Mouse (Mus musculus): ENCODE measurements around the gene Ltbp3. TPM values are rescaled to one million over a fixed set of nuclear protein-coding genes. Genes with fewer than 3 reads are reported as not detected.
A peak's percentile ranks its signal among the peaks of the same experiment; 100 is the strongest.

Gene Ltbp3
- polyA plus RNA-seq, 1 experiment from 2014 or later, result 4.6 TPM

- no peaks in the 10 kb centered on the region for H3K9me3 ChIP-seq (replicated peaks; ENCODE audit: control insufficient read depth, low read length)
- peaks cover 55% of the 10 kb centered on the region for H3K36me3 ChIP-seq (ENCODE audit: control insufficient read depth, insufficient read depth)
- H3K4me3 ChIP-seq (ENCODE audit: low read depth, low read length), result peak overlapping the region; percentile 73
- H3K4me2 ChIP-seq (ENCODE audit: low read depth, low read length), result peak overlapping the region; percentile 51
- peaks cover 37% of the 10 kb centered on the region for H3K4me1 ChIP-seq (ENCODE audit: control insufficient read depth, low read depth, low read length)
- peak; percentile 12 for ATAC-seq (ENCODE audit: low read depth)
- H3K27me3 ChIP-seq (ENCODE audit: control insufficient read depth, insufficient read depth, low read depth, low read length), result no peaks in the 10 kb centered on the region
- peak overlapping the region; percentile 90 for H3K27ac ChIP-seq (ENCODE audit: low read length)
- peak overlapping the region; percentile 68 for H3K9ac ChIP-seq (ENCODE audit: low read depth, low read length)
- WGBS (ENCODE audit: insufficient replicate concordance), result under 1% methylated on average over 7 of the region's 7 CpGs
Observed at GRCm38 (mm10) chr19:5798700-5799479, 58.2 kb downstream of the Ltbp3 start.

- Histone ChIP-seq H3K4me3 (ENCODE audit: low read depth, low read length) (peak overlapping the region; percentile 73), H3K9me3 (replicated peaks; ENCODE audit: control insufficient read depth, low read length) (no peaks in the 10 kb centered on the region), H3K4me1 (ENCODE audit: control insufficient read depth, low read depth, low read length) (peaks cover 43% of the 10 kb centered on the region), H3K4me2 (ENCODE audit: low read depth, low read length) (peak overlapping the region; percentile 69), H3K9ac (ENCODE audit: low read depth, low read length) (peak overlapping the region; percentile 83), H3K27me3 (ENCODE audit: control insufficient read depth, insufficient read depth, low read depth, low read length) (no peaks in the 10 kb centered on the region), H3K27ac (ENCODE audit: low read length) (peak overlapping the region; percentile 94), H3K36me3 (ENCODE audit: control insufficient read depth, insufficient read depth) (peaks cover 55% of the 10 kb centered on the region)
- 1% methylated on average over 10 of the region's 10 CpGs for WGBS (ENCODE audit: insufficient replicate concordance)
- no peak for ATAC-seq (ENCODE audit: low read depth)
Observed at GRCm38 (mm10) chr19:5799566-5800349, 59.1 kb downstream of the Ltbp3 start.

- Histone ChIP-seq H3K27ac (ENCODE audit: low read length) (peak overlapping the region; percentile 94), H3K36me3 (ENCODE audit: control insufficient read depth, insufficient read depth) (peaks cover 51% of the 10 kb centered on the region), H3K4me3 (ENCODE audit: low read depth, low read length) (peak overlapping the region; percentile 73), H3K9me3 (replicated peaks; ENCODE audit: control insufficient read depth, low read length) (no peaks in the 10 kb centered on the region), H3K4me2 (ENCODE audit: low read depth, low read length) (peak overlapping the region; percentile 69), H3K27me3 (ENCODE audit: control insufficient read depth, insufficient read depth, low read depth, low read length) (no peaks in the 10 kb centered on the region), H3K4me1 (ENCODE audit: control insufficient read depth, low read depth, low read length) (peaks cover 42% of the 10 kb centered on the region), H3K9ac (ENCODE audit: low read depth, low read length) (peak overlapping the region; percentile 83)
- ATAC-seq (ENCODE audit: low read depth), result no peak
- WGBS (ENCODE audit: insufficient replicate concordance), result 0% methylated on average over 2 of the region's 2 CpGs
Observed at GRCm38 (mm10) chr19:5800350-5800631, 59.6 kb downstream of the Ltbp3 start.

GRCm38 (mm10) chr19:5800632-5801431 lies 60.1 kb downstream of the Ltbp3 start:
- peaks cover 45% of the 10 kb centered on the region for H3K36me3 ChIP-seq (ENCODE audit: control insufficient read depth, insufficient read depth)
- ATAC-seq (ENCODE audit: low read depth), result no peak
- peak overlapping the region; percentile 94 for H3K27ac ChIP-seq (ENCODE audit: low read length)
- no peaks in the 10 kb centered on the region for H3K9me3 ChIP-seq (replicated peaks; ENCODE audit: control insufficient read depth, low read length)
- 0% methylated on average over 19 of the region's 19 CpGs for WGBS (ENCODE audit: insufficient replicate concordance)
- peak overlapping the region; percentile 73 for H3K4me3 ChIP-seq (ENCODE audit: low read depth, low read length)
- no peaks in the 10 kb centered on the region for H3K27me3 ChIP-seq (ENCODE audit: control insufficient read depth, insufficient read depth, low read depth, low read length)
- H3K9ac ChIP-seq (ENCODE audit: low read depth, low read length), result peak overlapping the region; percentile 83
- peak overlapping the region; percentile 69 for H3K4me2 ChIP-seq (ENCODE audit: low read depth, low read length)
- H3K4me1 ChIP-seq (ENCODE audit: control insufficient read depth, low read depth, low read length), result peaks cover 40% of the 10 kb centered on the region

- peak overlapping the region; percentile 73 for H3K4me3 ChIP-seq (ENCODE audit: low read depth, low read length)
- 1% methylated on average over 3 of the region's 3 CpGs for WGBS (ENCODE audit: insufficient replicate concordance)
- peak overlapping the region; percentile 94 for H3K27ac ChIP-seq (ENCODE audit: low read length)
- H3K27me3 ChIP-seq (ENCODE audit: control insufficient read depth, insufficient read depth, low read depth, low read length), result no peaks in the 10 kb centered on the region
- peak overlapping the region; percentile 83 for H3K9ac ChIP-seq (ENCODE audit: low read depth, low read length)
- H3K9me3 ChIP-seq (replicated peaks; ENCODE audit: control insufficient read depth, low read length), result no peaks in the 10 kb centered on the region
- peak overlapping the region; percentile 69 for H3K4me2 ChIP-seq (ENCODE audit: low read depth, low read length)
- no peak for ATAC-seq (ENCODE audit: low read depth)
- H3K36me3 ChIP-seq (ENCODE audit: control insufficient read depth, insufficient read depth), result peaks cover 39% of the 10 kb centered on the region
- H3K4me1 ChIP-seq (ENCODE audit: control insufficient read depth, low read depth, low read length), result peaks cover 40% of the 10 kb centered on the region
Observed at GRCm38 (mm10) chr19:5801432-5801964, 60.8 kb downstream of the Ltbp3 start.

GRCm38 (mm10) chr19:5802011-5802786 lies 61.5 kb downstream of the Ltbp3 start:
- H3K9me3 ChIP-seq (replicated peaks; ENCODE audit: control insufficient read depth, low read length), result no peaks in the 10 kb centered on the region
- peaks cover 32% of the 10 kb centered on the region for H3K36me3 ChIP-seq (ENCODE audit: control insufficient read depth, insufficient read depth)
- H3K4me1 ChIP-seq (ENCODE audit: control insufficient read depth, low read depth, low read length), result peaks cover 40% of the 10 kb centered on the region
- ATAC-seq (ENCODE audit: low read depth), result peak; percentile 23
- peak overlapping the region; percentile 99 for H3K27ac ChIP-seq (ENCODE audit: low read length)
- peak overlapping the region; percentile 73 for H3K4me3 ChIP-seq (ENCODE audit: low read depth, low read length)
- under 1% methylated on average over 25 of the region's 25 CpGs for WGBS (ENCODE audit: insufficient replicate concordance)
- H3K27me3 ChIP-seq (ENCODE audit: control insufficient read depth, insufficient read depth, low read depth, low read length), result no peaks in the 10 kb centered on the region
- peak overlapping the region; percentile 85 for H3K4me2 ChIP-seq (ENCODE audit: low read depth, low read length)
- H3K9ac ChIP-seq (ENCODE audit: low read depth, low read length), result peak overlapping the region; percentile 91

- Histone ChIP-seq H3K9ac (ENCODE audit: low read depth, low read length) (peak overlapping the region; percentile 91), H3K4me3 (ENCODE audit: low read depth, low read length) (peak overlapping the region; percentile 73), H3K4me1 (ENCODE audit: control insufficient read depth, low read depth, low read length) (peaks cover 38% of the 10 kb centered on the region), H3K4me2 (ENCODE audit: low read depth, low read length) (peak overlapping the region; percentile 85), H3K36me3 (ENCODE audit: control insufficient read depth, insufficient read depth) (peaks cover 27% of the 10 kb centered on the region), H3K27ac (ENCODE audit: low read length) (peak overlapping the region; percentile 99), H3K9me3 (replicated peaks; ENCODE audit: control insufficient read depth, low read length) (no peaks in the 10 kb centered on the region), H3K27me3 (ENCODE audit: control insufficient read depth, insufficient read depth, low read depth, low read length) (no peaks in the 10 kb centered on the region)
- WGBS (ENCODE audit: insufficient replicate concordance), result under 1% methylated on average over 4 of the region's 4 CpGs
- no peak for ATAC-seq (ENCODE audit: low read depth)
Observed at GRCm38 (mm10) chr19:5802787-5803040, 62.0 kb downstream of the Ltbp3 start.

Data from liver, embryonic 16.5 days (tissue).